Mouse (Mus musculus) embryonic facial prominence, embryonic 10.5 days (tissue): ENCODE data around the gene Gm49403. TPM values are rescaled to one million over a fixed set of nuclear protein-coding genes. Genes with fewer than 3 reads are reported as not detected.
"Not testable (repeated sequence)": the region's sequence is repeated elsewhere in the genome, so short reads cannot be mapped to it uniquely, and the experiment has no call there.

Experiments used
- DNase-seq: peaks from one replicate; pipeline ENCODE4 v3.0.0-alpha.2; 2017; ENCODE audit warnings: low spot score
- H3K27ac ChIP-seq: fragments of 300-500 bp; sonication (generic); replicated peaks from 2 replicates; pipeline ENCODE4 v1.5.1; 2016; ENCODE audit warnings: mild to moderate bottlenecking
- H3K27me3 ChIP-seq: fragments of 300-500 bp; sonication (generic); replicated peaks from 2 replicates; pipeline ENCODE4 v1.6.1; 2016; ENCODE audit warnings: low read depth, mild to moderate bottlenecking; ENCODE audit not compliant: poor library complexity, severe bottlenecking
- H3K36me3 ChIP-seq: fragments of 300-500 bp; sonication (generic); replicated peaks from 2 replicates; pipeline ENCODE4 v1.6.1; 2016; ENCODE audit warnings: mild to moderate bottlenecking, moderate library complexity
- H3K4me1 ChIP-seq: fragments of 300-500 bp; sonication (generic); 2 replicates; pipeline ENCODE4 v1.6.1; 2016
- H3K4me3 ChIP-seq: fragments of 300-500 bp; sonication (generic); 2 replicates; pipeline ENCODE4 v1.5.1; 2016; ENCODE audit warnings: mild to moderate bottlenecking, moderate library complexity
- H3K9me3 ChIP-seq: fragments of 300-500 bp; sonication (generic); 2 replicates; pipeline ENCODE4 v1.6.1; 2016; ENCODE audit warnings: mild to moderate bottlenecking
- WGBS: fragments of 180-500 bp; shearing (Covaris S2); methylation state at CpG from one replicate; pipeline ENCODE4 v1.1.7; 2016; 5-methylcytosine and 5-hydroxymethylcytosine counted together
- polyA plus RNA-seq: library from polyadenylated mRNA; unstranded; fragments of >200 nt; fragmentation: Nextera tagmentation; extraction: Ambion mirVana; gene quantifications from 2 replicates; pipeline ENCODE4 v1.2.1, GENCODE M21; 2016

Gene Gm49403
- polyA plus RNA-seq, result not detected in 2 replicates

DNA sequence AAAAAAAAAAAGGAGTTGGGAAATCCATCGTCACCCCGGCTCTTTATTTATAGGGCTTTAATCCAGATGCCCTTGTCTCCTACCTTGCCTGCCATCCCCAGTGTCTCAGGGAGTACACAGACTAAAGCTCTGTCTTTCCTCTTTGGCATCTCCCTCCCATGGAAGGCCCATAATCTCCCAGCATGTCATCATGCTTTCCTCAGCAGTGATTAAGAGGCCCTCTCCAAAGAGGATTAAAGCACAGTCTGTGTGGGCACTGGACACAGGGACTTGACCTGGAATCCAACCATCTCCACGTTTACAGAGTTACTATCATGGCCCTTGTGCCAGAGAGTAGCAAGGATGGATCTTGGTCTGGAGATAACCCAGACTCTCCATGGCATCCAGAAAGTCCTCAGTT, at the start of gene Gm49403, which contains the start of gene Lbhd1:
Gene Gm49403 (plus strand): TSS at position 315 of the 400 bp plus-strand sequence.
Gene Lbhd1 (plus strand): TSS at position 117 of the 400 bp plus-strand sequence.
- no peak for DNase-seq
- H3K27me3 ChIP-seq, result no peaks in the 10 kb centered on the region
- no peaks in the 10 kb centered on the region for H3K9me3 ChIP-seq
- no peak within 1 kb of the TSS for H3K27ac ChIP-seq
- H3K36me3 ChIP-seq, result peaks cover 9% of the 10 kb centered on the region
- WGBS, result 86% methylated on average over 3 of the region's 3 CpGs
- H3K4me1 ChIP-seq, result peaks cover 23% of the 10 kb centered on the region
- H3K4me3 ChIP-seq, result no peak within 1 kb of the TSS

- WGBS, result 96% methylated on average over 10 of the region's 10 CpGs
- H3K27me3 ChIP-seq, DNase-seq, H3K4me3 ChIP-seq, H3K27ac ChIP-seq, H3K9me3 ChIP-seq: not testable (repeated sequence)
- Histone ChIP-seq H3K4me1 (peaks cover 39% of the 10 kb centered on the region), H3K36me3 (peaks cover 54% of the 10 kb centered on the region)
These were observed 47.4 kb upstream of the Gm49403 start for GRCm38 (mm10) chr19:8836327-8836726.

GRCm38 (mm10) chr19:8837251-8837791, 46.4 kb upstream of the Gm49403 start, which contains the start of gene Bscl2:
TSS of gene Bscl2 (plus strand) at chr19:8837467.
- Histone ChIP-seq H3K27ac (peak within 1 kb of the TSS; percentile 97), H3K4me1 (peaks cover 39% of the 10 kb centered on the region), H3K36me3 (peaks cover 51% of the 10 kb centered on the region), H3K9me3 (no peaks in the 10 kb centered on the region), H3K4me3 (peak within 1 kb of the TSS; percentile 69), H3K27me3 (no peaks in the 10 kb centered on the region)
- whole genome bisulfite sequencing, result 2% methylated on average over 38 of the region's 38 CpGs
- DNase-seq, result peak; percentile 89

DNA sequence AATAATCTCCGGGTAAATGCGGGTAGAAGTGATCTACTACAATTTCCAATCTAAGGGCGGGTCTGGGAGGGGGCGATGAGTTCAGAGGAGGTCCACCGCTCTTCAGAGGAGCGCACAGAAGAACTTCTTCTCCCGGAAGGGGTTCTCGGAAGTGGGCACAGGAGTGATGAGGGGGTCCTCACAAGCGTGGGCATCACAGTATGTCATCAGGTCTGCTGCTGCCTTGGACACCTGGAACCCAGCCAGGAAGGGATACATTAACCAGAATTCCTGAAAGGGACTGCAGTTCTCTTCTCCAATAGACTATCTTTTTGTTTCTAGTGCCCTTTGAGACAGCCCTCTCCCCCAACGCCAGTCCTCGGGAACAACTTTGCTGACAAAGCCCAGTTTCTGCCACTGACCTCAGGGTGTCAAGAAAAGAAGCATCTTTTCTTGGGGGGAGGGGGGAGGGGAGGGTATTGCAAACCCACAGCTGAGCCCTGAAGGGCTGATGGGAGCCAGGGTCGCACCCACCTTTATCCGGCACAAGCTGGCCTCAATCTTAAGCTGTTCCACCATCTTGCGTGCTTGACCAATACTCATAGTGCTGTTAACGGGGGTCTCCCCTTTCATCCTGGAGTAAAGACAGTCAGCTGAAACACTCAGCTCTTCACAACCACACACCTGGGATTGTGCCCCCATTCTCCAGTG, 45.5 kb upstream of the Gm49403 start:
- Histone ChIP-seq H3K4me3 (peak overlapping the region; percentile 69), H3K4me1 (peaks cover 39% of the 10 kb centered on the region), H3K27ac (peak overlapping the region; percentile 97), H3K36me3 (peaks cover 51% of the 10 kb centered on the region), H3K9me3 (no peaks in the 10 kb centered on the region), H3K27me3 (no peaks in the 10 kb centered on the region)
- no peak for DNase-seq
- 19% methylated on average over 15 of the region's 15 CpGs for WGBS

GRCm38 (mm10) chr19:8839103-8839907, 44.4 kb upstream of the Gm49403 start, which contains the start of gene Gng3:
TSS of gene Gng3 (minus strand) at chr19:8839194.
- Histone ChIP-seq H3K4me3 (peak within 1 kb of the TSS; percentile 69), H3K27ac (peak within 1 kb of the TSS; percentile 97), H3K27me3 (no peaks in the 10 kb centered on the region), H3K9me3 (no peaks in the 10 kb centered on the region), H3K4me1 (peaks cover 39% of the 10 kb centered on the region), H3K36me3 (peaks cover 40% of the 10 kb centered on the region)
- peak; percentile 66 for DNase-seq
- WGBS, result 43% methylated on average over 11 of the region's 11 CpGs

DNA sequence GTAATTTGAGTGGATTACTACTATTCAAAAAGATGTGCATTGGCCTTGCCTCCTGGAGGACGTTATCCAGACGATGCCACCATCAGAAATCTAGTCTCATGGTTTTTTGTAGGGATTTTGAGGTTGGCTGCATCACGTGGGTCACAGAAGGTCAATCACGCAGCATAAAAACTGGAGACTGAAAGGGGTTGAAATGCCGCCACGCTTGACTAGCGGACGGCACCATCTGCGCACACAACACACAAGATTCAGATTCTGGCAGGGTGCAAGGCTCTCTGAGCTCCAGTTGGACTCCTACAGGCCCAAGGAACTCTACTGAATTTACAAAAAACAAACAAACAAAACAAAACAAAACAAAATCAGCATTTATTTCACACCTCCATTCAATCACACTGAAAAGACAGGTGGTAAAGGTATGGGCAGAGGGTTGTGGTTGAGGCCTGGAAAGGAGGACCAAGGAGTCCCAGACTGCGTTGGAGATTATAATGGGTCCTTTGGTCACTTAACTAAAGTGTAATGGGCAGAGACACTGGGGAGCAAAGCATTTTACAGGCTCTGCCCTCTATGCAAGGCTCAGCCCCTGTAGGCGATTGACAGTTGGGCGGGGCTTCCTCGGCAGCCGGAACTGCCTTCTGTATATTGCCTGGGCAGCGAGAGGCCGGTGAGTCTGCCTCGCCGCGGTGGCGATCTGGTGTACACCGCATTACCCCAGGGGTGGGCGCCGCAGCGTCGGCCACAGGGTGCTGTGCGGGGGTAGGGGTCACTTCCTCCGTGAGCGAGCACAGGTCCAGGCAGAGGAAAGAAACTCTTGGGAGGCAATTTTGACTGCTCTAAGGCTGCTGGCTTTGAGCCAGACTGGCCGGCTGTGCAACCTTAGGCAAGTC, 43.6 kb upstream of the Gm49403 start:
- Histone ChIP-seq H3K9me3 (no peaks in the 10 kb centered on the region), H3K4me3 (peak overlapping the region; percentile 69)
- WGBS, result 23% methylated on average over 29 of the region's 29 CpGs

GRCm38 (mm10) chr19:8841012-8841411, 42.7 kb upstream of the Gm49403 start:
- DNase-seq, result no peak
- H3K27ac ChIP-seq, result peak overlapping the region; percentile 76; the same call in 1 of the 2 replicates
- H3K36me3 ChIP-seq, result peaks cover 29% of the 10 kb centered on the region
- no peaks in the 10 kb centered on the region for H3K9me3 ChIP-seq
- 90% methylated on average over 7 of the region's 7 CpGs for WGBS
- peak overlapping the region; percentile 69 for H3K4me3 ChIP-seq
- no peaks in the 10 kb centered on the region for H3K27me3 ChIP-seq
- peaks cover 39% of the 10 kb centered on the region for H3K4me1 ChIP-seq

More for the DNA sequence above, 43.6 kb upstream of the Gm49403 start:
- H3K27ac ChIP-seq, result peak overlapping the region; percentile 76
- H3K4me1 ChIP-seq, result peaks cover 39% of the 10 kb centered on the region
- peak; percentile 72 for DNase-seq
- H3K36me3 ChIP-seq, result peaks cover 31% of the 10 kb centered on the region
- no peaks in the 10 kb centered on the region for H3K27me3 ChIP-seq

- Histone ChIP-seq H3K4me3 (no peak overlapping the region), H3K4me1 (peaks cover 34% of the 10 kb centered on the region), H3K9me3 (no peaks in the 10 kb centered on the region), H3K27ac (no peak overlapping the region), H3K27me3 (no peaks in the 10 kb centered on the region), H3K36me3 (peaks cover 43% of the 10 kb centered on the region)
- WGBS, result 88% methylated on average over 6 of the region's 6 CpGs
- DNase-seq, result no peak
These were observed 40.8 kb upstream of the Gm49403 start for GRCm38 (mm10) chr19:8842961-8843360.

GRCm38 (mm10) chr19:8844371-8845129, 39.2 kb upstream of the Gm49403 start:
- no peaks in the 10 kb centered on the region for H3K27me3 ChIP-seq
- H3K9me3 ChIP-seq, result no peaks in the 10 kb centered on the region
- peaks cover 24% of the 10 kb centered on the region for H3K4me1 ChIP-seq
- 65% methylated on average over 5 of the region's 5 CpGs for WGBS
- H3K27ac ChIP-seq, result no peak overlapping the region
- peak; percentile 77 for DNase-seq
- peaks cover 53% of the 10 kb centered on the region for H3K36me3 ChIP-seq
- no peak overlapping the region for H3K4me3 ChIP-seq

- Histone ChIP-seq H3K27me3 (no peaks in the 10 kb centered on the region), H3K36me3 (peaks cover 36% of the 10 kb centered on the region), H3K4me3 (no peak overlapping the region), H3K27ac (no peak overlapping the region), H3K4me1 (peaks cover 27% of the 10 kb centered on the region), H3K9me3 (no peaks in the 10 kb centered on the region)
- WGBS, result 77% methylated on average over 5 of the region's 5 CpGs
- DNase-seq, result no peak
These were observed 35.4 kb upstream of the Gm49403 start for GRCm38 (mm10) chr19:8848356-8848755.

DNA sequence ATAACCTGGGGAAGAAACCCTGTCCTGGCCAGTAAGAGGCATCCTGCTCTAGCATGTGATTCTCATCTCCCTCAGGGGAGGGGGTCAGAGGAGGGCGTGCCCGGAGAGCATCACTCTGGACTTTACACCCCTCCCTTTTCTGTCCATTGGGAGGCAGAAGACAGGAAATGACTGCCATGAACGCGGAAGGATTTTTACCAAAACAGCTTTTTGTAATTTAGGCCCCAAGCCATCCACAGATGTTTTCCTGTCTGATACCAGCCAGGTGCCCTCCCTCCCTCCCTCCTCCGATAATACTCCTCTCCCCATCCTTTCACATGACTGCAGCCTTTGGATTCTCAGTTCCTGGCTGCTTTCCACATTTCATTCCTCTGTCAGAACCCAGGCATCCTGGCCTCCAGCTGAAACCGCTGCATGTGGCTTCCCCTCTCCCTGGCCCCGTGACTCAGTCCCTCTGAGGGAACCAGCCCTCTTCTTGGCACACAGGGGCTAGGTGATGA, 33.3 kb upstream of the Gm49403 start, which contains the start of gene Lrrn4cl:
Gene Lrrn4cl (plus strand): TSS at position 367 of the 500 bp plus-strand sequence.
- WGBS, result 21% methylated on average over 7 of the region's 7 CpGs
- H3K27ac ChIP-seq, result peak within 1 kb of the TSS; percentile 31
- H3K4me1 ChIP-seq, result peaks cover 27% of the 10 kb centered on the region
- no peak within 1 kb of the TSS for H3K4me3 ChIP-seq
- peak; percentile 55 for DNase-seq
- no peaks in the 10 kb centered on the region for H3K27me3 ChIP-seq
- no peaks in the 10 kb centered on the region for H3K9me3 ChIP-seq
- peaks cover 35% of the 10 kb centered on the region for H3K36me3 ChIP-seq
